Comparison of ENCODE assay signal across 8 mouse cellular contexts in the genomic region with DNA sequence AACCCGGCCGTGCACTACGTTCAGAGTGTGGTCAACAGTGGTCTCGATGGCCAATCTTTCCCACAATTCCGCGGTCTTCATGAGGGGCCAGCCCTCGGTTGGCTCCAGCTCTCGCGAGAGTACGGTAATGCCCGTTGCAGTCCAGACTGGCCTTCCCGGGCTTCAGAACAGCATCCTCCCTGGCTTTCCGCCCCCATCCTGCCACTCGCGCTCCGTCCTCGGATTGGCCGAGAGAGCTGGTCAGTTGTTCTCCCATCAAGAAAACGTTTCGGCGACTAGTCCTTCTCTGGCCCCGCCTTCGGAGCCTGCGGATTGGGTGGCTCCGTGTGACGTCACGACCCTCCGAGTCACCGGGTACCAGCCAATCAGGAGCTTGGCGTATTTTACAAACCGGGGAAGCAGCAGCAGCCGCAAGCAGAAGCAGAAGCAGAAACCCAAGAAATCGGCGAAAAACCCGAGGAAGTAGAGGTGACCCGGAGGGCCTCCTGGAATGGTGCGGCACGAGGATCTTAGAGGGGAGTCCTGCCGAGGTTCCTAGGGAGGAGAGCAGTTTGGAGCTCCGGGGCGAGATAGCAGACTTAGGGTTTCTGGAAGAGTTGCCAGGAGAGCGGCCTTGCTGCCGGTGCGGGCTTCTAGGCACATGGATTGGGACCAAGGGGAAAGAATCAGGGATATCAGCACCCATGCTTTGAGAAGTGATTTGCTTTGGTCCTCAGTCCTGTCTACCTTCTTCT. TPM values are rescaled to one million over a fixed set of nuclear protein-coding genes. Genes with fewer than 3 reads are reported as not detected.
A peak's percentile ranks its signal among the peaks of the same experiment; 100 is the strongest.
DNase-seq lines count a peak whose midpoint lies in the region; ATAC-seq and TF ChIP-seq lines count a peak whose summit lies in the region.

No protein-coding gene starts in this region.

- peak overlapping the region; percentile 99 for H3K4me2 ChIP-seq in forebrain, embryonic 16.5 days (ENCODE audit: low read length)
- H3K4me2 ChIP-seq in lung, embryonic 14.5 days: peak overlapping the region; percentile 87

- ATAC-seq in forebrain, embryonic 16.5 days: peak; percentile 98
- ATAC-seq in lung, embryonic 14.5 days (ENCODE audit: insufficient read depth): peak; percentile 99

- in situ Hi-C loops in ES-E14 (cut with MboI; ENCODE audit: low sequenced_read_pairs in 2 of 2, unreplicated experiment in 2 of 2): loop anchor here in 1 of 2 experiments (25.0 kb wide), 1 partner anchor 287 kb away; a partner anchor contains a TSS

- TF ChIP-seq POLR2A in olfactory bulb, adult 2 months (IDR thresholded peaks at IDR 0.05; ENCODE audit: insufficient read depth, low read depth, low read length): peak; percentile 41; the same call in 1 of the 2 replicates
- 0 out of 2 replicates have a peak, but pooled peaks have one; percentile 35 for TF ChIP-seq POLR2A in thymus, adult 2 months (IDR thresholded peaks at IDR 0.05; ENCODE audit: control insufficient read depth, extremely low read depth, insufficient read depth, low read length, poor library complexity)

- H3K27ac ChIP-seq in ES-E14 (ENCODE audit: insufficient read depth, low read depth, low read length, poor library complexity, severe bottlenecking): peak overlapping the region; percentile 58
- peak overlapping the region; percentile 96 for H3K27ac ChIP-seq in forebrain, embryonic 16.5 days (ENCODE audit: low read length)
- H3K27ac ChIP-seq in layer of hippocampus, adult 2 months: peak overlapping the region; percentile 99
- peak overlapping the region; percentile 97 for H3K27ac ChIP-seq in lung, embryonic 14.5 days (ENCODE audit: low read depth)
- peak overlapping the region; percentile 95 for H3K27ac ChIP-seq in olfactory bulb, adult 2 months (ENCODE audit: insufficient read depth, low read depth, low read length)
- no peak overlapping the region; the same call in 1 of the 2 replicates for H3K27ac ChIP-seq in thymus, adult 2 months (ENCODE audit: control insufficient read depth, insufficient read depth, low read length)

- H3K4me3 ChIP-seq in ES-E14 (ENCODE audit: insufficient read depth in 1 of 2, low read depth in 1 of 2, low read length in 2 of 2, poor library complexity in 1 of 2, severe bottlenecking in 1 of 2): peak overlapping the region; percentile 86 to 99
- H3K4me3 ChIP-seq in forebrain, embryonic 16.5 days (replicated peaks; ENCODE audit: low read length): peak overlapping the region; percentile 66
- H3K4me3 ChIP-seq in layer of hippocampus, adult 2 months: peak overlapping the region; percentile 75
- peak overlapping the region; percentile 53 for H3K4me3 ChIP-seq in lung, embryonic 14.5 days (ENCODE audit: low read depth, low read length)
- H3K4me3 ChIP-seq in olfactory bulb, adult 2 months (ENCODE audit: insufficient read depth, low read depth, low read length): peak overlapping the region; percentile 71
- H3K4me3 ChIP-seq in thymus, adult 2 months (ENCODE audit: control insufficient read depth, insufficient read depth, low read length): peak overlapping the region; percentile 81

- no peaks in the 10 kb centered on the region for H3K27me3 ChIP-seq in forebrain, embryonic 16.5 days (replicated peaks; ENCODE audit: control insufficient read depth, insufficient read depth, low read length)
- H3K27me3 ChIP-seq in lung, embryonic 14.5 days (ENCODE audit: insufficient read depth, low read length): no peaks in the 10 kb centered on the region
- H3K27me3 ChIP-seq in thymus, adult 2 months (ENCODE audit: control insufficient read depth, insufficient read depth, low read length): no peaks in the 10 kb centered on the region

- H3K36me3 ChIP-seq in ES-E14 (ENCODE audit: control insufficient read depth, insufficient read depth, low read length, poor library complexity, severe bottlenecking): peaks cover 23% of the 10 kb centered on the region
- no peaks in the 10 kb centered on the region for H3K36me3 ChIP-seq in forebrain, embryonic 16.5 days (ENCODE audit: control insufficient read depth, insufficient read depth)
- H3K36me3 ChIP-seq in lung, embryonic 14.5 days (ENCODE audit: insufficient read depth): peaks cover 29% of the 10 kb centered on the region
- H3K36me3 ChIP-seq in thymus, adult 2 months (ENCODE audit: control insufficient read depth, insufficient read depth, low read length): no peaks in the 10 kb centered on the region

- H3K4me1 ChIP-seq in ES-E14 (ENCODE audit: control insufficient read depth in 2 of 2, insufficient read depth in 2 of 2, low read length in 2 of 2, poor library complexity in 1 of 2): peaks cover 0 to 4% of the 10 kb centered on the region in 2 experiments; a peak in 1 of 4 replicates
- peaks cover 16% of the 10 kb centered on the region for H3K4me1 ChIP-seq in forebrain, embryonic 16.5 days (replicated peaks; ENCODE audit: control insufficient read depth, insufficient read depth, low read length)
- H3K4me1 ChIP-seq in lung, embryonic 14.5 days (ENCODE audit: insufficient read depth): peaks cover 6% of the 10 kb centered on the region
- peaks cover 4% of the 10 kb centered on the region; the same call in 1 of the 2 replicates for H3K4me1 ChIP-seq in olfactory bulb, adult 2 months (ENCODE audit: control insufficient read depth, insufficient read depth, low read length)
- peaks cover 13% of the 10 kb centered on the region for H3K4me1 ChIP-seq in thymus, adult 2 months (replicated peaks; ENCODE audit: control insufficient read depth, insufficient read depth, low read length)

- WGBS in forebrain, embryonic 16.5 days: under 1% methylated on average over 44 of the region's 44 CpGs
- under 1% methylated on average over 44 of the region's 44 CpGs for WGBS in lung, embryonic 14.5 days
- under 1% methylated on average over 44 of the region's 44 CpGs for WGBS in olfactory bulb, adult 2 months
- WGBS in thymus, adult 2 months: under 1% methylated on average over 44 of the region's 44 CpGs

- peak; percentile 96 for DNase-seq in ES-E14 (ENCODE audit: low read depth, low spot score)
- DNase-seq in cerebellum, adult 18-20 months: peak; percentile 99
- peak; percentile 98 for DNase-seq in heart, postnatal 36 days
- DNase-seq in layer of hippocampus, adult 2 months (ENCODE audit: low spot score in 2 of 2): peak; percentile 97 to 98
- peak; percentile 100 for DNase-seq in lung, embryonic 14.5 days
- DNase-seq in thymus, adult 2 months: peak; percentile 96

- no peak; the same call in 1 of the 2 replicates for TF ChIP-seq CTCF in layer of hippocampus, adult 2 months (conservative IDR thresholded peaks at IDR 0.05)
- TF ChIP-seq CTCF in lung, embryonic 14.5 days (IDR thresholded peaks at IDR 0.05; ENCODE audit: low read depth): no peak
- no peak for TF ChIP-seq CTCF in olfactory bulb, adult 2 months (IDR thresholded peaks at IDR 0.05; ENCODE audit: insufficient read depth, low read depth, low read length)
- TF ChIP-seq CTCF in thymus, adult 2 months (IDR thresholded peaks at IDR 0.05; ENCODE audit: borderline replicate concordance, control insufficient read depth, extremely low read depth, insufficient read depth, low read length, poor library complexity): no peak; the same call in 1 of the 2 replicates

- peak overlapping the region; percentile 93 for H3K9ac ChIP-seq in ES-E14 (ENCODE audit: insufficient read depth, low read depth, low read length, poor library complexity, severe bottlenecking)
- peak overlapping the region; percentile 87 for H3K9ac ChIP-seq in forebrain, embryonic 16.5 days (replicated peaks; ENCODE audit: low read depth, low read length)
- H3K9ac ChIP-seq in lung, embryonic 14.5 days: peak overlapping the region; percentile 77

- no peaks in the 10 kb centered on the region for H3K9me3 ChIP-seq in ES-E14 (ENCODE audit: control insufficient read depth, insufficient read depth, low read depth, low read length)
- H3K9me3 ChIP-seq in forebrain, embryonic 16.5 days (ENCODE audit: control insufficient read depth, low read length): no peaks in the 10 kb centered on the region
- no peaks in the 10 kb centered on the region for H3K9me3 ChIP-seq in lung, embryonic 14.5 days (ENCODE audit: low read depth, low read length)

- intact Hi-C loops in heart, postnatal 36 days (cut with DNase I): no loop called here

RNA-seq across cellular contexts. Expression of a gene that starts 0.4 kb away (rescaled TPM):
- 27.8 and 32.1 TPM in 2 replicates for total RNA-seq in ES-E14 (2012; rRNA removed)
- polyA plus RNA-seq in forebrain, embryonic 16.5 days (2015; fragmentation: Nextera tagmentation; extraction: Ambion mirVana): 15.9 and 17.3 TPM in 2 replicates
- total RNA-seq in heart, postnatal 36 days (2021): under 1 TPM; 0.33 to 0.49 TPM
- total RNA-seq in layer of hippocampus, adult 2 months (2021): under 1 TPM; 0.36 to 0.64 TPM
- polyA plus RNA-seq in lung, embryonic 14.5 days (2014; fragmentation: Nextera tagmentation; extraction: Ambion mirVana): 33.4 and 35.1 TPM in 2 replicates
- polyA plus RNA-seq in olfactory bulb, adult 2 months (2012; ENCODE audit: insufficient read depth, insufficient read length, low replicate concordance, missing spikeins): not detected in 2 replicates
- 40.8 and 57.0 TPM in 2 replicates for polyA plus RNA-seq in thymus, adult 2 months (2012; rRNA removed)

RNA-seq across cellular contexts. Expression of a gene that starts 12.8 kb away (rescaled TPM):
- total RNA-seq in ES-E14 (2012; rRNA removed): 3.1 and 3.7 TPM in 2 replicates
- polyA plus RNA-seq in forebrain, embryonic 16.5 days (2015; fragmentation: Nextera tagmentation; extraction: Ambion mirVana): 0.71 TPM in 1 of 2 replicates, not detected in the other
- total RNA-seq in heart, postnatal 36 days (2021): not detected
- not detected for total RNA-seq in layer of hippocampus, adult 2 months (2021)
- not detected in 2 replicates for polyA plus RNA-seq in lung, embryonic 14.5 days (2014; fragmentation: Nextera tagmentation; extraction: Ambion mirVana)
- not detected in 2 replicates for polyA plus RNA-seq in olfactory bulb, adult 2 months (2012; ENCODE audit: insufficient read depth, insufficient read length, low replicate concordance, missing spikeins)
- 0.08 and 0.27 TPM in 2 replicates for polyA plus RNA-seq in thymus, adult 2 months (2012; rRNA removed)

RNA-seq across cellular contexts. Expression of a gene that starts 18.2 kb away (rescaled TPM):
- total RNA-seq in ES-E14 (2012; rRNA removed): 8.6 and 16.7 TPM in 2 replicates
- 0.27 and 0.51 TPM in 2 replicates for polyA plus RNA-seq in forebrain, embryonic 16.5 days (2015; fragmentation: Nextera tagmentation; extraction: Ambion mirVana)
- total RNA-seq in heart, postnatal 36 days (2021): under 1 TPM; 0.22 to 0.36 TPM
- total RNA-seq in layer of hippocampus, adult 2 months (2021): under 1 TPM in 1 of 2 experiments, not detected in 1; 0.31 TPM
- 0.42 and 0.78 TPM in 2 replicates for polyA plus RNA-seq in lung, embryonic 14.5 days (2014; fragmentation: Nextera tagmentation; extraction: Ambion mirVana)
- not detected in 2 replicates for polyA plus RNA-seq in olfactory bulb, adult 2 months (2012; ENCODE audit: insufficient read depth, insufficient read length, low replicate concordance, missing spikeins)
- 0.39 and 0.46 TPM in 2 replicates for polyA plus RNA-seq in thymus, adult 2 months (2012; rRNA removed)

RNA-seq across cellular contexts. Expression of a gene that starts 19.8 kb away (rescaled TPM):
- total RNA-seq in ES-E14 (2012; rRNA removed): 15.1 and 20.6 TPM in 2 replicates
- polyA plus RNA-seq in forebrain, embryonic 16.5 days (2015; fragmentation: Nextera tagmentation; extraction: Ambion mirVana): 1.3 and 2.2 TPM in 2 replicates
- under 1 TPM; 0.14 to 0.94 TPM for total RNA-seq in heart, postnatal 36 days (2021)
- under 1 TPM; 0.67 to 0.83 TPM for total RNA-seq in layer of hippocampus, adult 2 months (2021)
- polyA plus RNA-seq in lung, embryonic 14.5 days (2014; fragmentation: Nextera tagmentation; extraction: Ambion mirVana): 0.91 and 1.8 TPM in 2 replicates
- polyA plus RNA-seq in olfactory bulb, adult 2 months (2012; ENCODE audit: insufficient read depth, insufficient read length, low replicate concordance, missing spikeins): not detected in 2 replicates
- polyA plus RNA-seq in thymus, adult 2 months (2012; rRNA removed): 1.9 and 2.3 TPM in 2 replicates

RNA-seq across cellular contexts. Expression of a gene that starts 45.1 kb away (rescaled TPM):
- total RNA-seq in ES-E14 (2012; rRNA removed): 335 and 424 TPM in 2 replicates
- 42.1 and 48.9 TPM in 2 replicates for polyA plus RNA-seq in forebrain, embryonic 16.5 days (2015; fragmentation: Nextera tagmentation; extraction: Ambion mirVana)
- 10 to 100 TPM; 29.7 to 33.9 TPM for total RNA-seq in heart, postnatal 36 days (2021)
- total RNA-seq in layer of hippocampus, adult 2 months (2021): 10 to 100 TPM; 49.6 to 51.1 TPM
- polyA plus RNA-seq in lung, embryonic 14.5 days (2014; fragmentation: Nextera tagmentation; extraction: Ambion mirVana): 224 and 232 TPM in 2 replicates
- not detected in 2 replicates for polyA plus RNA-seq in olfactory bulb, adult 2 months (2012; ENCODE audit: insufficient read depth, insufficient read length, low replicate concordance, missing spikeins)
- polyA plus RNA-seq in thymus, adult 2 months (2012; rRNA removed): 294 and 330 TPM in 2 replicates
